Mouse (Mus musculus): ENCODE results near the gene Zbtb40. TPM values are rescaled to one million over a fixed set of nuclear protein-coding genes. Genes with fewer than 3 reads are reported as not detected.

The Zbtb40 gene
- polyA plus RNA-seq, 1 experiment from 2014 or later: 0.56 TPM

- 79% methylated on average over 7 of the region's 7 CpGs for WGBS (ENCODE audit: insufficient replicate concordance)
- Histone ChIP-seq H3K9me3 (ENCODE audit: low read length) (no peaks in the 10 kb centered on the region), H3K4me1 (ENCODE audit: insufficient read depth) (no peaks in the 10 kb centered on the region), H3K4me3 (ENCODE audit: low read depth, low read length) (no peak overlapping the region), H3K9ac (replicated peaks) (no peak overlapping the region), H3K36me3 (replicated peaks; ENCODE audit: insufficient read depth, low read length) (peaks cover 39% of the 10 kb centered on the region), H3K27me3 (ENCODE audit: insufficient read depth, low read length) (no peaks in the 10 kb centered on the region), H3K27ac (ENCODE audit: low read depth) (no peak overlapping the region), H3K4me2 (ENCODE audit: low read depth, low read length) (no peak overlapping the region)
- ATAC-seq (no peak), DNase-seq (no peak)
- TF ChIP-seq CTCF (IDR thresholded peaks at IDR 0.05; ENCODE audit: low read depth) (no peak), EP300 (IDR thresholded peaks at IDR 0.05; ENCODE audit: low read depth) (no peak)
These were observed 50.2 kb downstream of the Zbtb40 start for GRCm38 (mm10) chr4:136998371-136998770.

- TF ChIP-seq EP300 (IDR thresholded peaks at IDR 0.05; ENCODE audit: low read depth): no peak
- TF ChIP-seq CTCF (IDR thresholded peaks at IDR 0.05; ENCODE audit: low read depth): no peak
- Histone ChIP-seq H3K27ac (ENCODE audit: low read depth) (no peak overlapping the region), H3K4me1 (ENCODE audit: insufficient read depth) (no peaks in the 10 kb centered on the region), H3K9me3 (ENCODE audit: low read length) (no peaks in the 10 kb centered on the region), H3K27me3 (ENCODE audit: insufficient read depth, low read length) (no peaks in the 10 kb centered on the region), H3K9ac (replicated peaks) (no peak overlapping the region), H3K36me3 (replicated peaks; ENCODE audit: insufficient read depth, low read length) (peaks cover 39% of the 10 kb centered on the region), H3K4me3 (ENCODE audit: low read depth, low read length) (no peak overlapping the region), H3K4me2 (ENCODE audit: low read depth, low read length) (no peak overlapping the region)
- 82% methylated on average over 12 of the region's 12 CpGs for WGBS (ENCODE audit: insufficient replicate concordance)
- DNase-seq (no peak), ATAC-seq (no peak)
These were observed 50.8 kb downstream of the Zbtb40 start for GRCm38 (mm10) chr4:136997723-136998345.

- 81% methylated on average over 7 of the region's 7 CpGs for WGBS (ENCODE audit: insufficient replicate concordance)
- DNase-seq (no peak), ATAC-seq (no peak)
- Histone ChIP-seq H3K36me3 (replicated peaks; ENCODE audit: insufficient read depth, low read length) (peaks cover 39% of the 10 kb centered on the region), H3K27ac (ENCODE audit: low read depth) (no peak overlapping the region), H3K9me3 (ENCODE audit: low read length) (no peaks in the 10 kb centered on the region), H3K4me2 (ENCODE audit: low read depth, low read length) (no peak overlapping the region), H3K4me3 (ENCODE audit: low read depth, low read length) (no peak overlapping the region), H3K9ac (replicated peaks) (no peak overlapping the region), H3K4me1 (ENCODE audit: insufficient read depth) (no peaks in the 10 kb centered on the region), H3K27me3 (ENCODE audit: insufficient read depth, low read length) (no peaks in the 10 kb centered on the region)
- TF ChIP-seq CTCF (IDR thresholded peaks at IDR 0.05; ENCODE audit: low read depth): no peak
These were observed 51.7 kb downstream of the Zbtb40 start for GRCm38 (mm10) chr4:136996933-136997332.

- Histone ChIP-seq H3K4me2 (ENCODE audit: low read depth, low read length) (no peak overlapping the region), H3K9me3 (ENCODE audit: low read length) (no peaks in the 10 kb centered on the region)
- TF ChIP-seq CTCF (IDR thresholded peaks at IDR 0.05; ENCODE audit: low read depth) (no peak), EP300 (IDR thresholded peaks at IDR 0.05; ENCODE audit: low read depth) (no peak)
These were observed 53.2 kb downstream of the Zbtb40 start for GRCm38 (mm10) chr4:136995361-136995760.

GRCm38 (mm10) chr4:136981993-136982695, 66.5 kb downstream of the Zbtb40 start:
- H3K4me3 ChIP-seq (ENCODE audit: low read depth, low read length): no peak overlapping the region
- ATAC-seq (no peak), DNase-seq (no peak)
- no peaks in the 10 kb centered on the region for H3K4me1 ChIP-seq (ENCODE audit: insufficient read depth)
- peaks cover 10% of the 10 kb centered on the region for H3K36me3 ChIP-seq (replicated peaks; ENCODE audit: insufficient read depth, low read length)
- no peak overlapping the region for H3K27ac ChIP-seq (ENCODE audit: low read depth)
- H3K9ac ChIP-seq (replicated peaks): no peak overlapping the region
- H3K9me3 ChIP-seq (ENCODE audit: low read length): no peaks in the 10 kb centered on the region
- no peak for TF ChIP-seq EP300 (IDR thresholded peaks at IDR 0.05; ENCODE audit: low read depth)
- no peak for TF ChIP-seq CTCF (IDR thresholded peaks at IDR 0.05; ENCODE audit: low read depth)
- WGBS (ENCODE audit: insufficient replicate concordance): 73% methylated on average over 9 of the region's 9 CpGs
- H3K4me2 ChIP-seq (ENCODE audit: low read depth, low read length): no peak overlapping the region
- H3K27me3 ChIP-seq (ENCODE audit: insufficient read depth, low read length): no peaks in the 10 kb centered on the region

More at GRCm38 (mm10) chr4:136995361-136995760, 53.2 kb downstream of the Zbtb40 start:
- Histone ChIP-seq H3K36me3 (replicated peaks; ENCODE audit: insufficient read depth, low read length) (peaks cover 36% of the 10 kb centered on the region), H3K4me1 (ENCODE audit: insufficient read depth) (no peaks in the 10 kb centered on the region), H3K27me3 (ENCODE audit: insufficient read depth, low read length) (no peaks in the 10 kb centered on the region), H3K9ac (replicated peaks) (no peak overlapping the region), H3K27ac (ENCODE audit: low read depth) (no peak overlapping the region), H3K4me3 (ENCODE audit: low read depth, low read length) (no peak overlapping the region)
- ATAC-seq: no peak
- no peak for DNase-seq
- WGBS (ENCODE audit: insufficient replicate concordance): 87% methylated on average over 14 of the region's 14 CpGs

GRCm38 (mm10) chr4:136981347-136981746, 67.3 kb downstream of the Zbtb40 start:
- H3K9me3 ChIP-seq (ENCODE audit: low read length): no peaks in the 10 kb centered on the region
- TF ChIP-seq EP300 (IDR thresholded peaks at IDR 0.05; ENCODE audit: low read depth): no peak
- peak; percentile 62 for TF ChIP-seq CTCF (IDR thresholded peaks at IDR 0.05; ENCODE audit: low read depth)
- no peak overlapping the region for H3K4me2 ChIP-seq (ENCODE audit: low read depth, low read length)
- H3K27ac ChIP-seq (ENCODE audit: low read depth): no peak overlapping the region
- H3K9ac ChIP-seq (replicated peaks): no peak overlapping the region
- ATAC-seq: peak; percentile 82
- no peak overlapping the region for H3K4me3 ChIP-seq (ENCODE audit: low read depth, low read length)
- WGBS (ENCODE audit: insufficient replicate concordance): 36% methylated on average over 12 of the region's 12 CpGs
- no peaks in the 10 kb centered on the region for H3K27me3 ChIP-seq (ENCODE audit: insufficient read depth, low read length)
- peaks cover 2% of the 10 kb centered on the region; the same call in 1 of the 2 replicates for H3K36me3 ChIP-seq (replicated peaks; ENCODE audit: insufficient read depth, low read length)
- H3K4me1 ChIP-seq (ENCODE audit: insufficient read depth): no peaks in the 10 kb centered on the region
- DNase-seq: peak; percentile 63
